Mouse (Mus musculus) embryonic facial prominence, embryonic 11.5 days (tissue): ENCODE results near the gene Ugt1a5. TPM values are rescaled to one million over a fixed set of nuclear protein-coding genes. Genes with fewer than 3 reads are reported as not detected.
"Not testable (repeated sequence)": the region's sequence is repeated elsewhere in the genome, so short reads cannot be mapped to it uniquely, and the experiment has no call there.

Experiments
- ATAC-seq: fragments of 200-750 bp; cut with Nextera tagmentation; replicated peaks from 2 replicates; pipeline ENCODE4 v1.8.0; 2017; ENCODE audit warnings: low read depth; ENCODE audit not compliant: insufficient number of reproducible peaks, low FRiP score, low TSS enrichment
- DNase-seq: peaks from one replicate; pipeline ENCODE4 v3.0.0-alpha.2; 2015; ENCODE audit warnings: low spot score
- H3K27ac ChIP-seq: fragments of 300-500 bp; sonication (generic); replicated peaks from 2 replicates; pipeline ENCODE4 v1.5.1; 2014; ENCODE audit warnings: mild to moderate bottlenecking, low read depth, low read length, control low read depth
- H3K27me3 ChIP-seq: fragments of 300-500 bp; sonication (generic); 2 replicates; pipeline ENCODE4 v1.6.1; 2014; ENCODE audit warnings: mild to moderate bottlenecking, low read length, moderate library complexity, mixed read lengths; ENCODE audit not compliant: control insufficient read depth, insufficient read depth
- H3K36me3 ChIP-seq: fragments of 300-500 bp; sonication (generic); replicated peaks from 2 replicates; pipeline ENCODE4 v1.6.1; 2014; ENCODE audit warnings: low read depth, mild to moderate bottlenecking, low read length, moderate library complexity, mixed read lengths; ENCODE audit not compliant: control insufficient read depth, insufficient read depth
- H3K4me1 ChIP-seq: fragments of 300-500 bp; sonication (generic); 2 replicates; pipeline ENCODE4 v1.6.1; 2014; ENCODE audit warnings: low read length, mixed read lengths; ENCODE audit not compliant: control insufficient read depth, insufficient read depth
- H3K4me2 ChIP-seq: fragments of 300-500 bp; sonication (generic); 2 replicates; pipeline ENCODE4 v1.6.1; 2014; ENCODE audit warnings: low read depth, mild to moderate bottlenecking, control low read depth, low read length, moderate library complexity
- H3K4me3 ChIP-seq: fragments of 300-500 bp; sonication (generic); 2 replicates; pipeline ENCODE4 v1.5.1; 2014; ENCODE audit warnings: low read depth, low read length, control low read depth
- H3K9ac ChIP-seq: fragments of 300-500 bp; sonication (generic); replicated peaks from 2 replicates; pipeline ENCODE4 v1.6.1; 2014; ENCODE audit warnings: mild to moderate bottlenecking, control low read depth, low read length
- H3K9me3 ChIP-seq: fragments of 300-500 bp; sonication (generic); replicated peaks from 2 replicates; pipeline ENCODE4 v1.6.1; 2016; ENCODE audit warnings: mild to moderate bottlenecking, low read length, inconsistent platforms, mixed read lengths; ENCODE audit not compliant: control insufficient read depth
- WGBS: fragments of 180-500 bp; shearing (Covaris S2); extraction: QIAGEN DNeasy Blood & Tissue Kit; methylation state at CpG from one replicate; pipeline ENCODE4 v1.1.7; 2014; 5-methylcytosine and 5-hydroxymethylcytosine counted together
- polyA plus RNA-seq: library from polyadenylated mRNA; unstranded; fragments of >200 nt; fragmentation: Nextera tagmentation; extraction: Ambion mirVana; gene quantifications from 2 replicates; pipeline ENCODE4 v1.2.1, GENCODE M21; 2014

The Ugt1a5 gene
- polyA plus RNA-seq, 1 experiment from 2014 or later = not detected

GRCm38 (mm10) chr1:88158430-88158829 lies 7.4 kb upstream of the Ugt1a5 start:
- Histone ChIP-seq H3K4me2 (no peak overlapping the region), H3K9me3 (no peaks in the 10 kb centered on the region), H3K4me3 (no peak overlapping the region), H3K27ac (no peak overlapping the region), H3K9ac (no peak overlapping the region), H3K27me3 (no peaks in the 10 kb centered on the region), H3K36me3 (no peaks in the 10 kb centered on the region), H3K4me1 (no peaks in the 10 kb centered on the region)
- ATAC-seq (no peak), DNase-seq (no peak)
- WGBS = 86% methylated on average over 2 of the region's 2 CpGs

- not testable (repeated sequence) for H3K4me3 ChIP-seq, H3K4me1 ChIP-seq, H3K27me3 ChIP-seq, H3K4me2 ChIP-seq, ATAC-seq, H3K9me3 ChIP-seq, H3K27ac ChIP-seq, H3K9ac ChIP-seq, H3K36me3 ChIP-seq, DNase-seq
- 89% methylated on average over 5 of the region's 7 CpGs for WGBS
These were observed 6.4 kb downstream of the Ugt1a5 start for GRCm38 (mm10) chr1:88172190-88172589.

GRCm38 (mm10) chr1:88179657-88180056 lies 13.8 kb downstream of the Ugt1a5 start:
- WGBS = 69% methylated on average over 1 of the region's 1 CpGs
- H3K9me3 ChIP-seq = no peaks in the 10 kb centered on the region
- DNase-seq (no peak), ATAC-seq (no peak)
- H3K36me3 ChIP-seq = no peaks in the 10 kb centered on the region
- no peak overlapping the region for H3K4me2 ChIP-seq
- H3K27me3 ChIP-seq = no peaks in the 10 kb centered on the region
- no peak overlapping the region for H3K9ac ChIP-seq
- no peak overlapping the region for H3K27ac ChIP-seq
- no peak overlapping the region for H3K4me3 ChIP-seq
- no peaks in the 10 kb centered on the region for H3K4me1 ChIP-seq

- WGBS = 89% methylated on average over 5 of the region's 5 CpGs
- Histone ChIP-seq H3K36me3 (no peaks in the 10 kb centered on the region), H3K4me3 (no peak overlapping the region), H3K27ac (no peak overlapping the region), H3K9ac (no peak overlapping the region), H3K4me2 (no peak overlapping the region), H3K9me3 (no peaks in the 10 kb centered on the region), H3K27me3 (no peaks in the 10 kb centered on the region), H3K4me1 (no peaks in the 10 kb centered on the region)
- ATAC-seq = no peak
- no peak for DNase-seq
These were observed 20.6 kb downstream of the Ugt1a5 start for GRCm38 (mm10) chr1:88186325-88186935.

GRCm38 (mm10) chr1:88192136-88192535 lies 26.3 kb downstream of the Ugt1a5 start:
- ATAC-seq = no peak
- 62% methylated on average over 3 of the region's 3 CpGs for WGBS

GRCm38 (mm10) chr1:88195687-88196086 lies 29.9 kb downstream of the Ugt1a5 start:
- no peaks in the 10 kb centered on the region for H3K27me3 ChIP-seq
- DNase-seq = no peak
- 90% methylated on average over 1 of the region's 1 CpGs for WGBS
- H3K9ac ChIP-seq = no peak overlapping the region
- H3K4me1 ChIP-seq = no peaks in the 10 kb centered on the region
- H3K4me2 ChIP-seq = no peak overlapping the region
- no peak overlapping the region for H3K27ac ChIP-seq
- H3K9me3 ChIP-seq = no peaks in the 10 kb centered on the region
- no peak overlapping the region for H3K4me3 ChIP-seq
- H3K36me3 ChIP-seq = no peaks in the 10 kb centered on the region
- no peak for ATAC-seq

More at GRCm38 (mm10) chr1:88192136-88192535, 26.3 kb downstream of the Ugt1a5 start:
- DNase-seq = no peak
- no peak overlapping the region for H3K4me2 ChIP-seq
- H3K9me3 ChIP-seq = no peaks in the 10 kb centered on the region
- H3K4me1 ChIP-seq = no peaks in the 10 kb centered on the region
- H3K27ac ChIP-seq = no peak overlapping the region
- H3K4me3 ChIP-seq = no peak overlapping the region
- H3K36me3 ChIP-seq = no peaks in the 10 kb centered on the region
- H3K9ac ChIP-seq = no peak overlapping the region
- no peaks in the 10 kb centered on the region for H3K27me3 ChIP-seq

- ATAC-seq (no peak), DNase-seq (no peak)
- Histone ChIP-seq H3K36me3 (no peaks in the 10 kb centered on the region), H3K27me3 (no peaks in the 10 kb centered on the region), H3K4me2 (no peak overlapping the region), H3K9me3 (no peaks in the 10 kb centered on the region), H3K4me3 (no peak overlapping the region), H3K27ac (no peak overlapping the region), H3K4me1 (no peaks in the 10 kb centered on the region), H3K9ac (no peak overlapping the region)
- WGBS = 71% methylated on average over 3 of the region's 3 CpGs
These were observed 31.6 kb downstream of the Ugt1a5 start for GRCm38 (mm10) chr1:88197443-88197842.

GRCm38 (mm10) chr1:88199996-88200395 lies 34.2 kb downstream of the Ugt1a5 start:
- no peaks in the 10 kb centered on the region for H3K4me1 ChIP-seq
- no peaks in the 10 kb centered on the region for H3K27me3 ChIP-seq
- no peak overlapping the region for H3K27ac ChIP-seq
- no peaks in the 10 kb centered on the region; the same call in 1 of the 2 replicates for H3K9me3 ChIP-seq
- DNase-seq (no peak), ATAC-seq (no peak)
- H3K9ac ChIP-seq = no peak overlapping the region
- no peak overlapping the region for H3K4me2 ChIP-seq
- no peaks in the 10 kb centered on the region for H3K36me3 ChIP-seq
- 61% methylated on average over 2 of the region's 2 CpGs for WGBS
- no peak overlapping the region for H3K4me3 ChIP-seq
